In the genomic region with DNA sequence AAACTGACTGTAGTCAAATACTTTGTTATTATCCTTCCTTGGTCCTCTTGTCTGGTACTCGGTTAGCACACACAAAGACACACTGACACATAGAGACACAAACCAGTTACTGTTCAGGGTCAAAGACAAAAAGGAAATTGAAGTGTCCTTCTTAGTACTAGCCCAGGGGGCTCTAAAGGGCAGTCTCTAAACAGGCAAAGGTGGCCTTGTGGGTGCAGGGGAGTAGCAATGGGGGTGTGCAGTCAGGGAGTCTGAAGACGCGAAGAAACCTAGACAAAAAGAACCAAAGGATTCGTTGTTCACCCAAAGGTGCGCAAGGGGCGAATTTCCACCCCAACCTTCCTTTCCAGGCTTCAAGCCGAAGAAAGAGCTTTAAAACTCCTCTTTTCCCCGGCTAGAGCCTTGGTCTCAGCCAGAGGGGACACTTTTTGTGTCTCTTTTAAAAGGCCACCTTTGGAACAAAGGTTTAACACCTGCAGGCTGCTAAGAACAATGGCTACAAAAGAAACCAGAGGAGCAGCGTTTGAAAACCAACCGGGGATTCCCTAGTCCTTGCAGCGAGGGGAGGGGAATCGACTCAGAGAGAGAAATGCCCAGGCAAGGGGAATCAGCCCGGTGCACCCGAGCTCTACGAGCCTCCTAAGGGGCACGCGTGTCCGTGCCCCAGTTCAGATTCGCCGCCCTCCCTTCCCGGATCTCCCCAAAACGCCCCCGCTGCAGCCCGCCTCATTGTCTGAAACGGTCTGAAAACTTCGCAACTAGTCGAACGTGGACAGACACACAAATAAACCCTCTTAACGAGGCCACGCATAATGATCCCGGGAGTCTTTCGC, we compare ENCODE assay signal across 10 mouse cellular contexts. TPM values are rescaled to one million over a fixed set of nuclear protein-coding genes. Genes with fewer than 3 reads are reported as not detected.
DNase-seq lines count a peak whose midpoint lies in the region; ATAC-seq and TF ChIP-seq lines count a peak whose summit lies in the region.
"Had no signal": no experiment of that assay in that cellular context is flagged by ENCODE, and none has a peak within 500 bp of the region (broad histone marks: within the 10 kb centered on the region; RNA-seq: fewer than 3 reads in every experiment).

No protein-coding gene starts in this region.

- peak overlapping the region; percentile 91 for H3K9ac ChIP-seq in forebrain, postnatal 0 days
- H3K9ac ChIP-seq in hindbrain, postnatal 0 days (replicated peaks; ENCODE audit: low read length), result peak overlapping the region; percentile 98
- peak overlapping the region; percentile 62 for H3K9ac ChIP-seq in liver, embryonic 12.5 days
- peak overlapping the region; percentile 94 for H3K9ac ChIP-seq in neural tube, embryonic 12.5 days

- peak overlapping the region; percentile 93 for H3K4me3 ChIP-seq in forebrain, postnatal 0 days (ENCODE audit: low read depth, low read length)
- H3K4me3 ChIP-seq in hindbrain, postnatal 0 days (ENCODE audit: low read length), result peak overlapping the region; percentile 99
- H3K4me3 ChIP-seq in liver, embryonic 12.5 days, result peak overlapping the region; percentile 63
- peak overlapping the region; percentile 88 for H3K4me3 ChIP-seq in neural tube, embryonic 12.5 days

- H3K27ac ChIP-seq in forebrain, postnatal 0 days (ENCODE audit: low read depth, low read length), result peak overlapping the region; percentile 93
- H3K27ac ChIP-seq in hindbrain, postnatal 0 days, result peak overlapping the region; percentile 96
- no peak overlapping the region for H3K27ac ChIP-seq in liver, embryonic 12.5 days
- peak overlapping the region; percentile 74 for H3K27ac ChIP-seq in neural tube, embryonic 12.5 days
- H3K27ac ChIP-seq: macrophage had no signal

- H3K36me3 ChIP-seq in forebrain, postnatal 0 days (ENCODE audit: insufficient read depth), result no peaks in the 10 kb centered on the region
- no peaks in the 10 kb centered on the region for H3K36me3 ChIP-seq in hindbrain, postnatal 0 days (ENCODE audit: insufficient read depth, low read length)
- no peaks in the 10 kb centered on the region for H3K36me3 ChIP-seq in liver, embryonic 12.5 days
- peaks cover 4% of the 10 kb centered on the region for H3K36me3 ChIP-seq in neural tube, embryonic 12.5 days

- H3K4me1 ChIP-seq in forebrain, postnatal 0 days (ENCODE audit: insufficient read depth), result peaks cover 9% of the 10 kb centered on the region
- H3K4me1 ChIP-seq in hindbrain, postnatal 0 days (ENCODE audit: insufficient read depth, low read length), result peaks cover 20% of the 10 kb centered on the region; the same call in 1 of the 2 replicates
- peaks cover 13% of the 10 kb centered on the region; the same call in 1 of the 2 replicates for H3K4me1 ChIP-seq in liver, embryonic 12.5 days
- peaks cover 34% of the 10 kb centered on the region for H3K4me1 ChIP-seq in neural tube, embryonic 12.5 days

- TF ChIP-seq CTCF in forebrain, postnatal 0 days (IDR thresholded peaks at IDR 0.05; ENCODE audit: low read depth), result no peak
- no peak for TF ChIP-seq CTCF in hindbrain, postnatal 0 days (IDR thresholded peaks at IDR 0.05; ENCODE audit: low read depth)

- H3K27me3 ChIP-seq in forebrain, postnatal 0 days (ENCODE audit: insufficient read depth, low read length), result no peaks in the 10 kb centered on the region
- H3K27me3 ChIP-seq in hindbrain, postnatal 0 days (ENCODE audit: insufficient read depth, low read length), result no peaks in the 10 kb centered on the region
- H3K27me3 ChIP-seq in liver, embryonic 12.5 days (replicated peaks), result peaks cover 55% of the 10 kb centered on the region
- H3K27me3 ChIP-seq in neural tube, embryonic 12.5 days (replicated peaks), result no peaks in the 10 kb centered on the region
- H3K27me3 ChIP-seq: Patski had no signal

- 1% methylated on average over 32 of the region's 32 CpGs for WGBS in forebrain, postnatal 0 days
- under 1% methylated on average over 32 of the region's 32 CpGs for WGBS in hindbrain, postnatal 0 days
- WGBS in liver, embryonic 12.5 days (ENCODE audit: insufficient replicate concordance), result under 1% methylated on average over 32 of the region's 32 CpGs
- WGBS in neural tube, embryonic 12.5 days, result 1% methylated on average over 32 of the region's 32 CpGs

- no peak for ATAC-seq in forebrain, postnatal 0 days
- no peak for ATAC-seq in hindbrain, postnatal 0 days
- ATAC-seq in liver, embryonic 12.5 days, result no peak
- ATAC-seq in neural tube, embryonic 12.5 days (ENCODE audit: low FRiP score, low read depth), result no peak

- H3K9me3 ChIP-seq in forebrain, postnatal 0 days (ENCODE audit: low read length), result no peaks in the 10 kb centered on the region
- H3K9me3 ChIP-seq in hindbrain, postnatal 0 days (ENCODE audit: low read length), result no peaks in the 10 kb centered on the region
- no peaks in the 10 kb centered on the region for H3K9me3 ChIP-seq in liver, embryonic 12.5 days (replicated peaks)
- no peaks in the 10 kb centered on the region for H3K9me3 ChIP-seq in neural tube, embryonic 12.5 days

- H3K4me2 ChIP-seq in forebrain, postnatal 0 days (ENCODE audit: low read depth), result peak overlapping the region; percentile 73
- peak overlapping the region; percentile 72 for H3K4me2 ChIP-seq in hindbrain, postnatal 0 days (ENCODE audit: low read depth, low read length)
- H3K4me2 ChIP-seq in liver, embryonic 12.5 days, result peak overlapping the region; percentile 85
- peak overlapping the region; percentile 61 for H3K4me2 ChIP-seq in neural tube, embryonic 12.5 days (replicated peaks)

- peak; percentile 26 to 42 for DNase-seq in cerebellum, postnatal 25 days
- no peak for DNase-seq in cerebellum, adult 11-12 months
- peak; percentile 36 for DNase-seq in adrenal gland, adult 8-10 months
- DNase-seq in forebrain, postnatal 0 days, result peak; percentile 64
- peak; percentile 64 for DNase-seq in hindbrain, postnatal 0 days (ENCODE audit: low spot score)
- DNase-seq in thymus, adult 18-20 months, result peak; percentile 43 to 58

RNA-seq across cellular contexts. Expression of a gene that starts 2.3 kb away (rescaled TPM):
- 10 to 100 TPM; 12.4 to 21.2 (median 16.4) TPM for total RNA-seq in adrenal gland, adult 8-10 months (2022)
- total RNA-seq in forebrain, postnatal 0 days (2014; rRNA removed), result 114 and 152 TPM in 2 replicates
- 59.0 and 82.3 TPM in 2 replicates for polyA plus RNA-seq in forebrain, postnatal 0 days (2015; fragmentation: Nextera tagmentation; extraction: Ambion mirVana)
- 150 and 164 TPM in 2 replicates for total RNA-seq in hindbrain, postnatal 0 days (2014; rRNA removed)
- polyA plus RNA-seq in hindbrain, postnatal 0 days (2015; fragmentation: Nextera tagmentation; extraction: Ambion mirVana), result 92.2 and 95.2 TPM in 2 replicates
- polyA plus RNA-seq in liver, embryonic 12.5 days (2016; fragmentation: Nextera tagmentation; extraction: Ambion mirVana), result 5.0 and 5.2 TPM in 2 replicates
- polyA plus RNA-seq in neural tube, embryonic 12.5 days (2016; fragmentation: Nextera tagmentation; extraction: Ambion mirVana), result 101 and 104 TPM in 2 replicates
